Mouse (Mus musculus) erythroid progenitor cell, adult 5-6 weeks (primary cell): ENCODE results near the gene Lrrc20. TPM values are rescaled to one million over a fixed set of nuclear protein-coding genes. Genes with fewer than 3 reads are reported as not detected.

Experiments used
- ATAC-seq: replicated peaks from 2 replicates; pipeline ENCODE4 v1.8.0; 2016; ENCODE audit warnings: moderate number of reproducible peaks, mild to moderate bottlenecking, moderate TSS enrichment, inconsistent platforms; ENCODE audit not compliant: poor library complexity, low FRiP score, severe bottlenecking
- total RNA-seq, 2 experiments: library from RNA; stranded (forward) in 1 of 2; stranded (reverse) in 1 of 2; fragments of 150-400 nt in 1 of 2; fragments of 186-747, 209-891 nt in 1 of 2; gene quantifications; 2 replicates each; pipeline versions ENCODE4 v1.2.3 to v1.2.4; 2015 to 2017; ENCODE audit warnings: low replicate concordance in 2 of 2

Gene Lrrc20
- total RNA-seq, 2 experiments from 2014 or later, result 2.5 to 5.4 TPM

DNA sequence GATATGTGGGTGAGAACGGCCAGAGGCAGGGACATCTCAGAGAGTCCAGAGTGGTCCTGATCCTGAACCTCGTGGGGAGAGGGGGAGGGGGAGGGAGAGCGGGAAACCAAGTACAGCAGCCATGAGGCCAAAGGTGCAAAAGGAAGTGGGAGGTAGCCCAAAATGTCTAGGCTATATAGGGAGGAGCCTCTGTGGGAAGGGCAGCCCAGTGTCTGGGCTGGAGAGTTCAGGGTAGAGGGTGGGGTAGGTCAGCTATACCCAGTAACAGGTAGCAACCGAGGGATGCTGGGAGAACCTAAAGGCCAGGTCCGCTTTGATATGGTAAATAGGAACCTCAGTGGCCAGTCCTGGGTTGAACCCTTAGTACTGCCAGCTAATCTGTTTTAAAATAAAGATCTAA is 149.2 kb downstream of the Lrrc20 start:
- no peak for ATAC-seq

- ATAC-seq, result no peak
Observed at GRCm38 (mm10) chr10:61625381-61626257, 150.0 kb downstream of the Lrrc20 start.

- ATAC-seq, result no peak
Observed at GRCm38 (mm10) chr10:61626551-61626950, 150.9 kb downstream of the Lrrc20 start.

- no peak for ATAC-seq
Observed at GRCm38 (mm10) chr10:61627195-61627937, 151.8 kb downstream of the Lrrc20 start.

DNA sequence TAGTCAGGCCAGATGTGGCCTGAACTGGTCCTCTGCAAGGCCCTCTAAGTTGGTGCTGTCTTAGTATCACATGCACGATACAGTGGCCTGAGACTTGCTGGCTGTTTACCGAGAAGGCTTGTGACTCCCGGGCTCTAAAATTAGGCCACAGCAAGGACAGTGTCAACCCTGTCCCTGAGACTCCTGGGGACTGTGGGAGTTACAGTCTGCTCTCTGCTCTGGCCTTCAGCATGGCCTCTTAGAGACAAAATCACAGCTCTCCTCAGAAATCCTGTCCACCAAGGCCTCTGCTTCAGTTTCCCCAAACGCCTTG is 152.3 kb downstream of the Lrrc20 start:
- no peak for ATAC-seq

Other genes starting within 250 kb of the Lrrc20 start
- gene Adamts14, start 202.4 kb upstream of the Lrrc20 start, total RNA-seq (2015; ENCODE audit: low replicate concordance), result 1.3 TPM in 1 of 2 replicates, not detected in the other
- 0.39 TPM in 1 of 2 replicates, not detected in the other for gene Adamts14, start 202.4 kb upstream of the Lrrc20 start, total RNA-seq (2017; ENCODE audit: low replicate concordance)
- not detected in 2 replicates for gene Prf1, start 178.0 kb upstream of the Lrrc20 start, total RNA-seq (2015; ENCODE audit: low replicate concordance)
- gene Prf1, start 178.0 kb upstream of the Lrrc20 start, total RNA-seq (2017; ENCODE audit: low replicate concordance), result not detected in 2 replicates
- not detected in 2 replicates for gene Pald1, start 92.3 kb upstream of the Lrrc20 start, total RNA-seq (2015; ENCODE audit: low replicate concordance)
- gene Pald1, start 92.3 kb upstream of the Lrrc20 start, total RNA-seq (2017; ENCODE audit: low replicate concordance), result 0.39 TPM in 1 of 2 replicates, not detected in the other
- gene Nodal, start 57.8 kb upstream of the Lrrc20 start, total RNA-seq (2015; ENCODE audit: low replicate concordance), result not detected in 2 replicates
- gene Nodal, start 57.8 kb upstream of the Lrrc20 start, total RNA-seq (2017; ENCODE audit: low replicate concordance), result not detected in 2 replicates
- 69.2 and 88.4 TPM in 2 replicates for gene Eif4ebp2, start 23.1 kb upstream of the Lrrc20 start, total RNA-seq (2015; ENCODE audit: low replicate concordance)
- gene Eif4ebp2, start 23.1 kb upstream of the Lrrc20 start, total RNA-seq (2017; ENCODE audit: low replicate concordance), result 9.1 and 9.5 TPM in 2 replicates
- not detected in 2 replicates for gene Npffr1, start 119.7 kb downstream of the Lrrc20 start, total RNA-seq (2015; ENCODE audit: low replicate concordance)
- gene Npffr1, start 119.7 kb downstream of the Lrrc20 start, total RNA-seq (2017; ENCODE audit: low replicate concordance), result not detected in 2 replicates
- gene Ppa1, start 172.8 kb downstream of the Lrrc20 start, total RNA-seq (2015; ENCODE audit: low replicate concordance), result 13.8 and 15.1 TPM in 2 replicates
- gene Ppa1, start 172.8 kb downstream of the Lrrc20 start, total RNA-seq (2017; ENCODE audit: low replicate concordance), result 7.0 and 17.5 TPM in 2 replicates
- gene Sar1a, start 204.5 kb downstream of the Lrrc20 start, total RNA-seq (2015; ENCODE audit: low replicate concordance), result 43.6 and 65.2 TPM in 2 replicates
- gene Sar1a, start 204.5 kb downstream of the Lrrc20 start, total RNA-seq (2017; ENCODE audit: low replicate concordance), result 26.9 and 52.8 TPM in 2 replicates
- 6.3 and 14.1 TPM in 2 replicates for gene Tysnd1, start 219.7 kb downstream of the Lrrc20 start, total RNA-seq (2015; ENCODE audit: low replicate concordance)
- gene Tysnd1, start 219.7 kb downstream of the Lrrc20 start, total RNA-seq (2017; ENCODE audit: low replicate concordance), result 3.5 and 7.3 TPM in 2 replicates
- 1.3 and 6.5 TPM in 2 replicates for gene Aifm2, start 239.5 kb downstream of the Lrrc20 start, total RNA-seq (2015; ENCODE audit: low replicate concordance)
- gene Aifm2, start 239.5 kb downstream of the Lrrc20 start, total RNA-seq (2017; ENCODE audit: low replicate concordance), result 1.8 and 9.9 TPM in 2 replicates